Mouse (Mus musculus): ENCODE measurements around the gene Fam193a.

- no peak for TF ChIP-seq GATA1 (IDR thresholded peaks at IDR 0.05; ENCODE audit: borderline replicate concordance, low read length)
- TF ChIP-seq FLI1 (IDR thresholded peaks at IDR 0.05; ENCODE audit: low read length) = no peak
Observed at GRCm38 (mm10) chr5:34525663-34526476, 156.1 kb downstream of the Fam193a start, which contains the start of gene Sh3bp2.

Measured in megakaryocyte, embryonic 14.5 days (primary cell).